Mouse (Mus musculus) heart, postnatal 0 days (tissue): ENCODE measurements at regions not wholly inside any gene's neighbourhood (a gene's known extent, or its start where the extent isn't known, plus 50 kb on each side); places are given as distances from the start of the nearest gene placed in this dataset.
A peak's percentile ranks its signal among the peaks of the same experiment; 100 is the strongest.

Source experiments
- ATAC-seq: fragments of 200-750 bp; cut with Nextera tagmentation; 2 replicates; pipeline ENCODE4 v1.8.0; 2017; ENCODE audit warnings: low read depth, moderate number of reproducible peaks, moderate library complexity; ENCODE audit not compliant: insufficient read depth
- DNase-seq: peaks from one replicate; pipeline ENCODE4 v3.0.0-alpha.2; 2016; ENCODE audit warnings: low spot score
- H3K27ac ChIP-seq: fragments of 300-500 bp; sonication (generic); 2 replicates; pipeline ENCODE4 v1.5.1; 2014; ENCODE audit warnings: low read depth, mild to moderate bottlenecking
- H3K27me3 ChIP-seq: fragments of 300-500 bp; sonication (generic); 2 replicates; pipeline ENCODE4 v1.6.1; 2014; ENCODE audit warnings: low read length, mixed read lengths; ENCODE audit not compliant: control insufficient read depth, insufficient read depth
- H3K36me3 ChIP-seq: fragments of 300-500 bp; sonication (generic); replicated peaks from 2 replicates; pipeline ENCODE4 v1.6.1; 2014; ENCODE audit warnings: low read length, mixed read lengths; ENCODE audit not compliant: control insufficient read depth, insufficient read depth
- H3K4me1 ChIP-seq: fragments of 300-500 bp; sonication (generic); 2 replicates; pipeline ENCODE4 v1.6.1; 2014; ENCODE audit warnings: antibody characterized with exemption; ENCODE audit not compliant: control insufficient read depth, insufficient read depth
- H3K4me2 ChIP-seq: fragments of 300-500 bp; sonication (generic); 2 replicates; pipeline ENCODE4 v1.6.1; 2014; ENCODE audit warnings: low read depth, mild to moderate bottlenecking, low read length, moderate library complexity
- H3K4me3 ChIP-seq: fragments of 300-500 bp; sonication (generic); 2 replicates; pipeline ENCODE4 v1.5.1; 2014; ENCODE audit warnings: low read depth, low read length
- H3K9ac ChIP-seq: fragments of 300-500 bp; sonication (generic); replicated peaks from 2 replicates; pipeline ENCODE4 v1.6.1; 2014; ENCODE audit warnings: low read depth, low read length, mixed read lengths
- H3K9me3 ChIP-seq: fragments of 300-500 bp; sonication (generic); replicated peaks from 2 replicates; pipeline ENCODE4 v1.6.1; 2016; ENCODE audit warnings: low read length; ENCODE audit not compliant: control insufficient read depth
- CTCF ChIP-seq: IDR thresholded peaks from 2 replicates; pipeline ENCODE4 v1.5.1; 2016; ENCODE audit warnings: antibody characterized with exemption, control low read depth, low read depth
- EP300 ChIP-seq: IDR thresholded peaks from 2 replicates; pipeline ENCODE4 v1.6.1; 2016; ENCODE audit warnings: antibody characterized with exemption, low read depth
- WGBS: fragments of 180-500 bp; shearing (Covaris S2); extraction: QIAGEN DNeasy Blood & Tissue Kit; methylation state at CpG from one replicate; pipeline ENCODE4 v1.1.7; 2014; 5-methylcytosine and 5-hydroxymethylcytosine counted together

DNA sequence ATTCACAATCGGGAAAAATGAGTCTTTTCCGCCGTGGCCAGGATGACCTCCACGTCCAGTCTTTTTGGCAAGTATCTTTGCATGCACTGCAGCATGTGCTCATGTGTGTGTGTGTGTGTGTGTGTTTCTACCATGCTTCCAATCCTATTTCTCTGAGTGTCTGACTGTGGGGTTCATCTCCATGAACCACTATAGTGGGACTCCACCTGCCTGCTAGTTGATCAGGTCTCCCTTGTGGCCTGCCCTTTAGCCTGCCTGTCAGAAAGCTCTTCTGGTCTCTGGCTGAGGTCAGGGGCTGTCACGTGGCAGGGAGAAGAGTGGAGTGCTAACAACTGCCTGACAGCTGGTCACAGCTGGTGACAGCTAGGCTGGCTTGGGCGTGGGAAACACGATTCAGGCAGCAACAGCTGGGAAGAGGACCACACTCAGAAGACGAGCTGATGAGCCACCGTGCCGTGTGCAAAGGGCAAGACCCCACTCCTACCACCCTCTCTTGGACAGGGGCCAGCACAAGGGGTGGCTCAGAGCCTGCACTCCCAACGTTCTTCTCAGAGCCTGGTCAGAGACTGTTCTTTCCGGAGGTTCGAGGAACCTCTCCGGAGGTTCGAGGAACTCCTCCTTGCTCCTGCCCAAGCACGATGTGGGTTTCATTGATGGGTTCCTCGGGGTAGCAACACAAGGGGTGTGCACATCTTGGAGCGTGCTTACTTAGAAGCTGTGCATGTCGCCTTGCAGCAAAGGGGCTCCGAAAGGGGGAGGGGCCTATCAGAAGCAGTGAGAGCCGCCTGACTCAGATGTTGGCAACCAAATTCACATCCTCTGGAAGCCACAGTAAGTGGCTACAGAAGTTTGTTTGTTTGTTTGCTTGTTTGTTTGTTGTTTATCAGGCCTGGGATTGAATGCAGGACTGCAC is 53.6 kb upstream of the Mycn start:
- ATAC-seq = peak; percentile 53
- no peak overlapping the region for H3K4me2 ChIP-seq

DNA sequence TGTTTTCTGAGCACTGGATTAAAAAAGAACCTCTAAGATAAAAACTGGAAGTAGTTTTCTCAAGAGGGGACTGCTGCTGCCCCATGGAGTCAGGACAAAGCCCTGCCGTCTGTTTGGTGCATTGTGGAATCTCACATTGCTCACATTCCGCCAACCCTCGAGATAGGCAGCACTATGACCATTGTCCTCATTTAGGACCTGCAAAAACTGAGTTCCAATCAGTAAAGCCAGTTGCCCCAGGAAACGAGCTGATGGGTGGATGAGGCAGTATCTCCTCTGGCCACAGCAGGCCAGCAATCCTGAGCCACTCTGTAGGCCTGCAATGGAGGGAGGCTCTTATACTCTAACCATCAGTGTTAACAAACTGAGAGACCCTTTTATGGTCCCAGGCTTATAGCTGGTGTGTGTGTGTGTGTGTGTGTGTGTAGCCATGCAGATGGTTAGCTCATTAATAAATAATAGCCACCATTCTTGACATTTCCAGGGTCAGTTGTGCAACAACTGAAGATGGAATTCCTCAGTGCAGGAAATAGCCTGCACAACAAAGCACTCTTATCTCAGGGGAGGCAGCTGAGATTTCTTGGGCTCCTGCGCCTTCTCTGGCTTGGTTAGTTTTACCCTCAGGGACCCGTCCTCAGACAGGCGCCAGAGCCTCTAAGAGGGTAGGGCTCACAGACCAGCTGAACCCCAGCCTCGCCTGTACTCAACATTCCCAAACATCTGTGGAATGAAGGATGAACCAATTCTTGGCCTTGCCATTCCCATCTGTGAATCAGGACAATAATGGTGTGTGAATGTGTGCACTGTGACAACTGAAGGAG is 52.4 kb upstream of the Mycn start:
- 25% methylated on average over 8 of the region's 8 CpGs for WGBS
- ATAC-seq = peak; percentile 49; the same call in 1 of the 2 replicates

More for the DNA sequence above, 53.6 kb upstream of the Mycn start:
- no peaks in the 10 kb centered on the region for H3K27me3 ChIP-seq
- TF ChIP-seq EP300 (no peak), CTCF (no peak)
- H3K36me3 ChIP-seq = no peaks in the 10 kb centered on the region
- no peak overlapping the region for H3K27ac ChIP-seq
- H3K9me3 ChIP-seq = no peaks in the 10 kb centered on the region
- H3K9ac ChIP-seq = no peak overlapping the region
- peaks cover 20% of the 10 kb centered on the region for H3K4me1 ChIP-seq
- H3K4me3 ChIP-seq = no peak overlapping the region
- DNase-seq = peak; percentile 25
- 36% methylated on average over 21 of the region's 21 CpGs for WGBS

More for the DNA sequence above, 52.4 kb upstream of the Mycn start:
- Histone ChIP-seq H3K27me3 (no peaks in the 10 kb centered on the region), H3K9ac (no peak overlapping the region), H3K9me3 (no peaks in the 10 kb centered on the region), H3K4me2 (no peak overlapping the region), H3K4me1 (peaks cover 20% of the 10 kb centered on the region), H3K27ac (peak overlapping the region; percentile 32), H3K4me3 (no peak overlapping the region), H3K36me3 (no peaks in the 10 kb centered on the region)
- no peak for TF ChIP-seq CTCF
- TF ChIP-seq EP300 = no peak
- DNase-seq = peak; percentile 9
